ENCODE assay signal across 13 mouse cellular contexts in genomic region chr10:99168404-99168803, GRCm38 (mm10). TPM values are rescaled to one million over a fixed set of nuclear protein-coding genes. Genes with fewer than 3 reads are reported as not detected.
DNase-seq lines count a peak whose midpoint lies in the region; ATAC-seq and TF ChIP-seq lines count a peak whose summit lies in the region.
"Had no signal": no experiment of that assay in that cellular context is flagged by ENCODE, and none has a peak within 500 bp of the region (broad histone marks: within the 10 kb centered on the region; RNA-seq: fewer than 3 reads in every experiment).

No protein-coding gene starts in this region.

- ATAC-seq in heart, embryonic 15.5 days (replicated peaks; ENCODE audit: insufficient number of reproducible peaks, insufficient read depth, low FRiP score, low read depth), result no peak
- ATAC-seq in limb, embryonic 11.5 days (ENCODE audit: insufficient number of reproducible peaks, low FRiP score, low TSS enrichment, low read depth), result no peak
- ATAC-seq in liver, embryonic 14.5 days (ENCODE audit: insufficient read depth), result no peak

- H3K4me3 ChIP-seq in heart, embryonic 15.5 days, result no peak overlapping the region
- H3K4me3 ChIP-seq in limb, embryonic 11.5 days (ENCODE audit: low read depth, low read length), result no peak overlapping the region
- H3K4me3 ChIP-seq in limb, embryonic 10.5 days, result no peak overlapping the region
- no peak overlapping the region for H3K4me3 ChIP-seq in liver, embryonic 14.5 days (ENCODE audit: insufficient read depth in 1 of 2, low read depth in 2 of 2, low read length in 2 of 2)
- no peak overlapping the region for H3K4me3 ChIP-seq in embryonic facial prominence, embryonic 10.5 days
- H3K4me3 ChIP-seq: hindbrain, embryonic 15.5 days; limb, embryonic 13.5 days had no signal

- H3K9ac ChIP-seq in heart, embryonic 15.5 days, result no peak overlapping the region
- no peak overlapping the region for H3K9ac ChIP-seq in limb, embryonic 11.5 days (ENCODE audit: low read length)
- no peak overlapping the region for H3K9ac ChIP-seq in liver, embryonic 14.5 days (replicated peaks)
- H3K9ac ChIP-seq: hindbrain, embryonic 15.5 days; limb, embryonic 13.5 days had no signal

- TF ChIP-seq CTCF in liver, embryonic 14.5 days (IDR thresholded peaks at IDR 0.05; ENCODE audit: low read depth), result peak; percentile 42

- no peak for DNase-seq in heart, adult 8-10 months (ENCODE audit: low spot score)
- DNase-seq in limb, embryonic 11.5 days (ENCODE audit: low spot score), result peak; percentile 21
- DNase-seq in limb, embryonic 10.5 days (ENCODE audit: low spot score), result no peak
- peak; percentile 43 for DNase-seq in R1 (ENCODE audit: low read depth, low spot score)
- no peak for DNase-seq in liver, embryonic 14.5 days (ENCODE audit: low read depth in 3 of 3, low spot score in 3 of 3)
- no peak for DNase-seq in embryonic facial prominence, embryonic 10.5 days (ENCODE audit: low spot score)
- DNase-seq in frontal cortex, postnatal 36 days (ENCODE audit: low spot score in 2 of 2), result no peak

- peaks cover 50% of the 10 kb centered on the region for H3K4me1 ChIP-seq in heart, embryonic 15.5 days (replicated peaks)
- H3K4me1 ChIP-seq in limb, embryonic 11.5 days (ENCODE audit: control insufficient read depth, insufficient read depth, low read length), result peaks cover 10% of the 10 kb centered on the region
- H3K4me1 ChIP-seq in limb, embryonic 10.5 days, result peaks cover 51% of the 10 kb centered on the region
- peaks cover 0 to 9% of the 10 kb centered on the region in 2 experiments; a peak in 3 of 4 replicates for H3K4me1 ChIP-seq in liver, embryonic 14.5 days (replicated peaks; ENCODE audit: control insufficient read depth in 2 of 2, insufficient read depth in 2 of 2, low read length in 1 of 2)
- peaks cover 45% of the 10 kb centered on the region for H3K4me1 ChIP-seq in embryonic facial prominence, embryonic 10.5 days

- no peak overlapping the region for H3K4me2 ChIP-seq in heart, embryonic 15.5 days
- H3K4me2 ChIP-seq in limb, embryonic 11.5 days (ENCODE audit: low read depth, severe bottlenecking), result no peak overlapping the region
- no peak overlapping the region for H3K4me2 ChIP-seq in liver, embryonic 14.5 days (ENCODE audit: low read depth)
- H3K4me2 ChIP-seq: hindbrain, embryonic 15.5 days; limb, embryonic 13.5 days had no signal

- H3K27me3 ChIP-seq in heart, embryonic 15.5 days, result no peaks in the 10 kb centered on the region
- H3K27me3 ChIP-seq in limb, embryonic 11.5 days (ENCODE audit: control insufficient read depth, insufficient read depth, low read length), result no peaks in the 10 kb centered on the region
- H3K27me3 ChIP-seq in limb, embryonic 10.5 days (ENCODE audit: low read depth, poor library complexity, severe bottlenecking), result no peaks in the 10 kb centered on the region
- H3K27me3 ChIP-seq in liver, embryonic 14.5 days (ENCODE audit: control insufficient read depth, insufficient read depth, low read length), result no peaks in the 10 kb centered on the region
- no peaks in the 10 kb centered on the region for H3K27me3 ChIP-seq in embryonic facial prominence, embryonic 10.5 days (replicated peaks; ENCODE audit: low read depth, poor library complexity, severe bottlenecking)
- H3K27me3 ChIP-seq: hindbrain, embryonic 15.5 days; limb, embryonic 13.5 days had no signal

- 69% methylated on average over 6 of the region's 6 CpGs for WGBS in heart, embryonic 15.5 days
- 75% methylated on average over 6 of the region's 6 CpGs for WGBS in limb, embryonic 11.5 days
- WGBS in limb, embryonic 10.5 days, result 82% methylated on average over 6 of the region's 6 CpGs
- WGBS in liver, embryonic 14.5 days (ENCODE audit: insufficient replicate concordance), result 61% methylated on average over 6 of the region's 6 CpGs
- 74% methylated on average over 6 of the region's 6 CpGs for WGBS in embryonic facial prominence, embryonic 10.5 days

- H3K9me3 ChIP-seq in heart, embryonic 15.5 days (replicated peaks), result no peaks in the 10 kb centered on the region
- no peaks in the 10 kb centered on the region for H3K9me3 ChIP-seq in limb, embryonic 11.5 days (ENCODE audit: control insufficient read depth, low read length)
- H3K9me3 ChIP-seq in limb, embryonic 10.5 days (replicated peaks), result no peaks in the 10 kb centered on the region
- no peaks in the 10 kb centered on the region for H3K9me3 ChIP-seq in liver, embryonic 14.5 days (ENCODE audit: control insufficient read depth, low read length)
- H3K9me3 ChIP-seq in embryonic facial prominence, embryonic 10.5 days, result no peaks in the 10 kb centered on the region
- H3K9me3 ChIP-seq: hindbrain, embryonic 15.5 days; limb, embryonic 13.5 days had no signal

- 0 out of 2 replicates have a peak overlapping the region, but pooled peaks have one; percentile 7 for H3K27ac ChIP-seq in heart, embryonic 15.5 days
- no peak overlapping the region for H3K27ac ChIP-seq in limb, embryonic 11.5 days (replicated peaks; ENCODE audit: low read depth, low read length)
- H3K27ac ChIP-seq in limb, embryonic 10.5 days, result no peak overlapping the region
- H3K27ac ChIP-seq in liver, embryonic 14.5 days, result no peak overlapping the region
- no peak overlapping the region for H3K27ac ChIP-seq in embryonic facial prominence, embryonic 10.5 days (replicated peaks)
- H3K27ac ChIP-seq: hindbrain, embryonic 15.5 days; limb, embryonic 13.5 days had no signal

- H3K36me3 ChIP-seq in heart, embryonic 15.5 days, result no peaks in the 10 kb centered on the region
- H3K36me3 ChIP-seq in limb, embryonic 11.5 days (ENCODE audit: control insufficient read depth, insufficient read depth, low read length), result no peaks in the 10 kb centered on the region
- H3K36me3 ChIP-seq in limb, embryonic 10.5 days, result peaks cover 8% of the 10 kb centered on the region; the same call in 1 of the 2 replicates
- no peaks in the 10 kb centered on the region for H3K36me3 ChIP-seq in liver, embryonic 14.5 days (replicated peaks; ENCODE audit: control insufficient read depth, insufficient read depth, low read depth)
- no peaks in the 10 kb centered on the region for H3K36me3 ChIP-seq in embryonic facial prominence, embryonic 10.5 days (replicated peaks)
- H3K36me3 ChIP-seq: hindbrain, embryonic 15.5 days; limb, embryonic 13.5 days had no signal

- TF ChIP-seq EP300 in liver, embryonic 14.5 days (IDR thresholded peaks at IDR 0.05; ENCODE audit: low read depth), result no peak

RNA-seq across cellular contexts. Expression of gene Phxr2, which starts 42.3 kb away (rescaled TPM):
- polyA plus RNA-seq in heart, embryonic 15.5 days (2015; fragmentation: Nextera tagmentation; extraction: Ambion mirVana), result not detected in 2 replicates
- total RNA-seq in heart, adult 8-10 months (2022), result not detected
- not detected in 2 replicates for polyA plus RNA-seq in limb, embryonic 11.5 days (2014; fragmentation: Nextera tagmentation; extraction: Ambion mirVana)
- polyA plus RNA-seq in limb, embryonic 10.5 days (2016; fragmentation: Nextera tagmentation; extraction: Ambion mirVana), result 0.20 TPM in 1 of 2 replicates, not detected in the other
- polyA plus RNA-seq in liver, embryonic 14.5 days (2012; rRNA removed), result not detected in 2 replicates
- not detected in 2 replicates for polyA plus RNA-seq in liver, embryonic 14.5 days (2014; fragmentation: Nextera tagmentation; extraction: Ambion mirVana)
- 0.13 and 0.21 TPM in 2 replicates for polyA plus RNA-seq in embryonic facial prominence, embryonic 10.5 days (2016; fragmentation: Nextera tagmentation; extraction: Ambion mirVana)
- total RNA-seq: layer of hippocampus, postnatal 10 days had no signal
- polyA plus RNA-seq: gonadal fat pad, adult 2 months; hindbrain, embryonic 15.5 days; limb, embryonic 13.5 days; urinary bladder, adult 2 months had no signal

Comparison
In these comparisons a context has a peak if more than half of its experiments do, and no peak if none do; other contexts are left out.
1. DNase-seq: peak in limb, embryonic 11.5 days (single experiment) and R1 (single experiment); none in heart, adult 8-10 months (single experiment), limb, embryonic 10.5 days (single experiment), liver, embryonic 14.5 days (0 of 3), embryonic facial prominence, embryonic 10.5 days (single experiment) and frontal cortex, postnatal 36 days (0 of 2).